Mouse (Mus musculus): ENCODE measurements at regions not wholly inside any gene's neighbourhood (a gene's known extent, or its start where the extent isn't known, plus 50 kb on each side); places are given as distances from the start of the nearest gene placed in this dataset.

DNA sequence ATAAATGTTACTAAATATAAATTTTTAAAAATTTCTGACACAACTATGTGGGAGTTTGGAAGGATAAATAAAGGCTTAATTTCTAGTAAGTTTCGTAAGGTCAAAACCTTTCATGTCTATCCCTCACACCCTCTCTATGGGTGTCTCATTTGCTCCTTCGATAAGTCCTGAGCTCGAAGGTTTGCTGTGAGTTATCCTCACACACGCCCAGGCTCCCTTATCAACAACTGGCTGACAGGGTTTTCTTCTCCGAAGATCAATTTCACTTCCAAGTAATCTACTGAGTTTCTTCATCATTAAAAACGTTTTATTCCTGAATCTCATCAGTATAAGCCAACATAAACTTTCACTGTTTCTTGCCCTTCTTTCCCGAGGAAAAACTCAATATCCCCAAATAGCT lies 416.0 kb upstream of the Nudt12 start:
- Histone ChIP-seq H3K36me3 (ENCODE audit: control insufficient read depth, insufficient read depth, low read length) (no peaks in the 10 kb centered on the region), H3K4me2 (ENCODE audit: low read length) (no peak overlapping the region), H3K9me3 (replicated peaks; ENCODE audit: control insufficient read depth, low read length, poor library complexity, severe bottlenecking) (no peaks in the 10 kb centered on the region), H3K4me3 (ENCODE audit: low read depth, low read length) (no peak overlapping the region), H3K4me1 (ENCODE audit: control insufficient read depth, insufficient read depth, low read length) (no peaks in the 10 kb centered on the region), H3K27ac (ENCODE audit: low read length) (no peak overlapping the region), H3K9ac (ENCODE audit: low read depth, low read length) (no peak overlapping the region), H3K27me3 (ENCODE audit: control insufficient read depth, insufficient read depth, low read depth, low read length) (no peaks in the 10 kb centered on the region)
- ATAC-seq: no peak
- 67% methylated on average over 7 of the region's 7 CpGs for WGBS

- Histone ChIP-seq H3K27me3 (ENCODE audit: control insufficient read depth, insufficient read depth, low read depth, low read length) (no peaks in the 10 kb centered on the region), H3K36me3 (ENCODE audit: control insufficient read depth, insufficient read depth, low read length) (no peaks in the 10 kb centered on the region), H3K27ac (ENCODE audit: low read length) (no peak overlapping the region), H3K4me1 (ENCODE audit: control insufficient read depth, insufficient read depth, low read length) (no peaks in the 10 kb centered on the region), H3K4me2 (ENCODE audit: low read length) (no peak overlapping the region), H3K9ac (ENCODE audit: low read depth, low read length) (no peak overlapping the region), H3K9me3 (replicated peaks; ENCODE audit: control insufficient read depth, low read length, poor library complexity, severe bottlenecking) (no peaks in the 10 kb centered on the region), H3K4me3 (ENCODE audit: low read depth, low read length) (no peak overlapping the region)
- no peak for ATAC-seq
- WGBS: 90% methylated on average over 14 of the region's 14 CpGs
These were observed 408.3 kb upstream of the Nudt12 start for GRCm38 (mm10) chr17:59421489-59421888.

GRCm38 (mm10) chr17:59409315-59409714 lies 396.1 kb upstream of the Nudt12 start:
- no peak overlapping the region for H3K27ac ChIP-seq (ENCODE audit: low read length)
- no peaks in the 10 kb centered on the region for H3K9me3 ChIP-seq (replicated peaks; ENCODE audit: control insufficient read depth, low read length, poor library complexity, severe bottlenecking)
- no peak for ATAC-seq
- WGBS: 90% methylated on average over 2 of the region's 2 CpGs
- no peaks in the 10 kb centered on the region for H3K36me3 ChIP-seq (ENCODE audit: control insufficient read depth, insufficient read depth, low read length)
- H3K9ac ChIP-seq (ENCODE audit: low read depth, low read length): no peak overlapping the region
- H3K4me3 ChIP-seq (ENCODE audit: low read depth, low read length): no peak overlapping the region
- no peaks in the 10 kb centered on the region for H3K4me1 ChIP-seq (ENCODE audit: control insufficient read depth, insufficient read depth, low read length)
- H3K27me3 ChIP-seq (ENCODE audit: control insufficient read depth, insufficient read depth, low read depth, low read length): no peaks in the 10 kb centered on the region
- no peak overlapping the region for H3K4me2 ChIP-seq (ENCODE audit: low read length)

- Histone ChIP-seq H3K27ac (ENCODE audit: low read length) (no peak overlapping the region), H3K4me3 (ENCODE audit: low read depth, low read length) (no peak overlapping the region), H3K36me3 (ENCODE audit: control insufficient read depth, insufficient read depth, low read length) (no peaks in the 10 kb centered on the region), H3K9me3 (replicated peaks; ENCODE audit: control insufficient read depth, low read length, poor library complexity, severe bottlenecking) (no peaks in the 10 kb centered on the region), H3K4me2 (ENCODE audit: low read length) (no peak overlapping the region), H3K27me3 (ENCODE audit: control insufficient read depth, insufficient read depth, low read depth, low read length) (no peaks in the 10 kb centered on the region), H3K4me1 (ENCODE audit: control insufficient read depth, insufficient read depth, low read length) (no peaks in the 10 kb centered on the region), H3K9ac (ENCODE audit: low read depth, low read length) (no peak overlapping the region)
- WGBS: 88% methylated on average over 1 of the region's 1 CpGs
- no peak for ATAC-seq
These were observed 391.4 kb upstream of the Nudt12 start for GRCm38 (mm10) chr17:59404525-59404924.

DNA sequence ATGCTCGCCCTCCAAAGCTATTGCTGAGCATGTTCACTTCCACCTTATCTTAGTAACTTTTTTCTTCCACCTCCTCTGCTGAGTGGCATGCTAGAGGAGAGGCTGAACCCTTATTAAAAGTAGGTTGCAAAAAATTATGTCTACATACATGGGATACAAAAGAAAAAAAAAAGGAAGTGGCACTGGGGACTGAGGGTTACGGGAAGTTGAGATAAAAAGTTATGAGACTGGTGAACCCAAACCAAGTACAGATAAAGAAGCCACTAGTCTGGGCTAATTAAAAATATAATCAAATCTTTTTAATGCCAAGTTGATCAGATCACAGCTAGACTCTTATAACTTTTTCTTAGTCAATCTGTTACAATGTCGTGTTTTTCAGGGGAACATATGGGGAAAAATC lies 384.2 kb upstream of the Nudt12 start:
- no peaks in the 10 kb centered on the region for H3K27me3 ChIP-seq (ENCODE audit: control insufficient read depth, insufficient read depth, low read depth, low read length)
- H3K4me1 ChIP-seq (ENCODE audit: control insufficient read depth, insufficient read depth, low read length): no peaks in the 10 kb centered on the region
- H3K36me3 ChIP-seq (ENCODE audit: control insufficient read depth, insufficient read depth, low read length): no peaks in the 10 kb centered on the region
- no peak overlapping the region for H3K4me2 ChIP-seq (ENCODE audit: low read length)
- H3K9me3 ChIP-seq (replicated peaks; ENCODE audit: control insufficient read depth, low read length, poor library complexity, severe bottlenecking): no peaks in the 10 kb centered on the region
- 91% methylated on average over 3 of the region's 3 CpGs for WGBS
- no peak overlapping the region for H3K27ac ChIP-seq (ENCODE audit: low read length)
- no peak for ATAC-seq
- no peak overlapping the region for H3K4me3 ChIP-seq (ENCODE audit: low read depth, low read length)
- no peak overlapping the region for H3K9ac ChIP-seq (ENCODE audit: low read depth, low read length)

DNA sequence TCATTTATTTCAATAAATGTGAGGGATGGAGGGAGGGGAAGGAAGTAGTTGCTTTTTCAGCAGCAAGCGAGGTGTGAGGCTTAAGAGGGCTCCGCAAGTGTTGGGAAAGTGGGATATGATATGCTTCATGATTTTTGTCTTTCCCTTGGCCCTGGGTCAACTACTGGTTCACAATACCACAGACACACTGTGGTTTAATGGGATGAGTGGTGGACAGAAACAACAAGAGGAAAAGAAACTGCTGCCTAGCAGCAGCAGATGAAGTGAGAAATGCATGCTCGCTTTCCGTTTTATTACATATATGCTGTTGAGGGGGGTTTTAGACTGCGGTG lies 369.9 kb upstream of the Nudt12 start:
- H3K4me1 ChIP-seq (ENCODE audit: control insufficient read depth, insufficient read depth, low read length): no peaks in the 10 kb centered on the region
- H3K4me2 ChIP-seq (ENCODE audit: low read length): no peak overlapping the region
- no peaks in the 10 kb centered on the region for H3K27me3 ChIP-seq (ENCODE audit: control insufficient read depth, insufficient read depth, low read depth, low read length)
- H3K9ac ChIP-seq (ENCODE audit: low read depth, low read length): no peak overlapping the region
- WGBS: 90% methylated on average over 5 of the region's 5 CpGs
- no peak overlapping the region for H3K27ac ChIP-seq (ENCODE audit: low read length)
- no peak overlapping the region for H3K4me3 ChIP-seq (ENCODE audit: low read depth, low read length)
- H3K36me3 ChIP-seq (ENCODE audit: control insufficient read depth, insufficient read depth, low read length): no peaks in the 10 kb centered on the region
- no peak for ATAC-seq
- H3K9me3 ChIP-seq (replicated peaks; ENCODE audit: control insufficient read depth, low read length, poor library complexity, severe bottlenecking): no peaks in the 10 kb centered on the region

DNA sequence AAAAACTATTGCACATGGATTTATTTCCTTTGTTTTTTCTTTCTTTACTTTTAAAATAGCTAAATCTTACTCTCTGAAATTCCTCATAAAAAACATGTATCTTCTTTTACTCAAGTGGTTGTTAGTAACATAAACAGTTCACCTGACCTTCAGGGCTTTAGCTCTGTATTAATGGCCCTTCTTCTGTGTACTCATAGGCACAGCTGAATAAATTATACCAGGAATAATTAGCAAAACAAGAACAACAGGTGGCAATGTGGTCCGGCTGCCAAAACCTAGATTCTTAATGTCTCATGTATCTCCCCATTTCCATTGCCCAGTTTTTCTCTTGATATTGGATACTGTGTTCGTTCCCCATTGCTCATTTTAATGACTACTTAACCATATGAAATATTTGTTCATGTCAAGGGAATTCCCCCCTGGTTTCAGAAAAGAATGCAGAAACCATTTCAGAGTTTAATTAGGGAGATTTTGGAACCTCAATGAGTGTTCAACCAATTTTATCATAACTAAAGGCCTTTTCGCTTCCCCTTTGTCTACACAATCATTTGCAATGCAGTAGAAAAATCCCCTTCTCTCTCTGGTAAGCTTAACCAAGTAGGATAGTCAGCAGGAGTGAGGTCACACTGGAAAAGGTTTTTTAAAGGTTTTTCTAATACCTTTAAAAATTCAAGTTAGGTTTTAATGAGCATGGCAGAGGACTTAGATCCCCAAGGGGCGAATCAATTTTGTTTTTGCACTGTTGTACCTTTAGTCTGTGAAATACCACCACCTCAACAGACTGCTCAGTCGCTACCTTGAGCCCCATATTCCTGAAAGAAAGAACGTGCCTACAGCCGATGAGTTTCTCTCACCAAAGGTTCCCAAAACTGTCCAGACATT lies 369.3 kb upstream of the Nudt12 start:
- no peaks in the 10 kb centered on the region for H3K9me3 ChIP-seq (replicated peaks; ENCODE audit: control insufficient read depth, low read length, poor library complexity, severe bottlenecking)
- H3K27ac ChIP-seq (ENCODE audit: low read length): no peak overlapping the region
- no peaks in the 10 kb centered on the region for H3K4me1 ChIP-seq (ENCODE audit: control insufficient read depth, insufficient read depth, low read length)
- no peaks in the 10 kb centered on the region for H3K36me3 ChIP-seq (ENCODE audit: control insufficient read depth, insufficient read depth, low read length)
- ATAC-seq: no peak
- H3K9ac ChIP-seq (ENCODE audit: low read depth, low read length): no peak overlapping the region
- no peak overlapping the region for H3K4me2 ChIP-seq (ENCODE audit: low read length)
- 65% methylated on average over 7 of the region's 7 CpGs for WGBS
- H3K27me3 ChIP-seq (ENCODE audit: control insufficient read depth, insufficient read depth, low read depth, low read length): no peaks in the 10 kb centered on the region
- H3K4me3 ChIP-seq (ENCODE audit: low read depth, low read length): no peak overlapping the region

DNA sequence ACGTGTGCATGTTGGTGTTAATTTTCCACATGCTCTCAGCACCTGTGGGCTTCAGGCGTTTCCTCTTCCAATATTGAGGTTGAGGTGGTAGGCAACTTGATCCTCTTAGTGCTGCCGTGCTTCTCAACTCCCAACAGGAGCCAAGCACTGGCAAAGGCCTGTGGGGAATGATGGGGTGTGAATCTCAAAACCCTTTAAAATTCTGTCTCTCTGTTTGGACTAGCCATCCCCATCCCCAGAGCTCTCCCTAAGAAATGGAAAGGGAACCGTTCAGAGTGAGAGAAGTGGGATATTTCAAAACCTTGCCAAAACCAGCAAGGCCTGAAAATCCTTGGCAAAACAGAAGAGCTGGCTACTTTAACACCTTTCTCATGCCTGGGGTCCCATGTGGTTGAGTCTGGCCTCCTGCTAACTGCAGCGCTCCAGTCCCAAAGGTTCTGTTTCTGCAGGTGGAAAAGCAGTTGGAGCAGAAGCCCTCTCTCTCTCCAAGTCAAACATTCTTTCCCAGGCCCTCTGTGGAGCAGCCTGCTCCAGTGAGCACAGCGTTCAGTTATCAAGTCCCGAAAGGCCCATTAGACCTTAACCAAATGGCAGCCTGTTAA lies 360.4 kb upstream of the Nudt12 start:
- Histone ChIP-seq H3K27me3 (ENCODE audit: control insufficient read depth, insufficient read depth, low read depth, low read length) (no peaks in the 10 kb centered on the region), H3K27ac (ENCODE audit: low read length) (no peak overlapping the region), H3K9ac (ENCODE audit: low read depth, low read length) (no peak overlapping the region), H3K4me3 (ENCODE audit: low read depth, low read length) (no peak overlapping the region), H3K36me3 (ENCODE audit: control insufficient read depth, insufficient read depth, low read length) (no peaks in the 10 kb centered on the region), H3K4me1 (ENCODE audit: control insufficient read depth, insufficient read depth, low read length) (no peaks in the 10 kb centered on the region), H3K9me3 (replicated peaks; ENCODE audit: control insufficient read depth, low read length, poor library complexity, severe bottlenecking) (no peaks in the 10 kb centered on the region), H3K4me2 (ENCODE audit: low read length) (no peak overlapping the region)
- WGBS: 65% methylated on average over 7 of the region's 7 CpGs
- ATAC-seq: no peak

- no peak overlapping the region for H3K9ac ChIP-seq (ENCODE audit: low read depth, low read length)
- H3K27me3 ChIP-seq (ENCODE audit: control insufficient read depth, insufficient read depth, low read depth, low read length): no peaks in the 10 kb centered on the region
- H3K9me3 ChIP-seq (replicated peaks; ENCODE audit: control insufficient read depth, low read length, poor library complexity, severe bottlenecking): no peaks in the 10 kb centered on the region
- no peak overlapping the region for H3K4me2 ChIP-seq (ENCODE audit: low read length)
- 84% methylated on average over 7 of the region's 7 CpGs for WGBS
- H3K4me1 ChIP-seq (ENCODE audit: control insufficient read depth, insufficient read depth, low read length): no peaks in the 10 kb centered on the region
- no peaks in the 10 kb centered on the region for H3K36me3 ChIP-seq (ENCODE audit: control insufficient read depth, insufficient read depth, low read length)
- no peak overlapping the region for H3K4me3 ChIP-seq (ENCODE audit: low read depth, low read length)
- no peak overlapping the region for H3K27ac ChIP-seq (ENCODE audit: low read length)
- ATAC-seq: no peak
These were observed 356.7 kb upstream of the Nudt12 start for GRCm38 (mm10) chr17:59369624-59370541.
